Mouse (Mus musculus) adrenal gland (tissue): Measurements from ENCODE around the gene Racgap1.

Experiments used
- intact Hi-C: fragments of 180-260 bp; cut with DNase I; formaldehyde crosslinking; loops from one replicate; pipeline ENCODE4 v1.15.1; 2025

Racgap1 gene

GRCm38 (mm10) chr15:99622063-99622462 lies 29.4 kb downstream of the Racgap1 start:
- intact Hi-C loops, result no loop called here

GRCm38 (mm10) chr15:99619821-99620220 lies 31.6 kb downstream of the Racgap1 start:
- intact Hi-C loops, result no loop called here

GRCm38 (mm10) chr15:99618595-99618994 lies 32.9 kb downstream of the Racgap1 start:
- intact Hi-C loops, result no loop called here

GRCm38 (mm10) chr15:99615246-99615645 lies 36.2 kb downstream of the Racgap1 start:
- intact Hi-C loops, result no loop called here

DNA sequence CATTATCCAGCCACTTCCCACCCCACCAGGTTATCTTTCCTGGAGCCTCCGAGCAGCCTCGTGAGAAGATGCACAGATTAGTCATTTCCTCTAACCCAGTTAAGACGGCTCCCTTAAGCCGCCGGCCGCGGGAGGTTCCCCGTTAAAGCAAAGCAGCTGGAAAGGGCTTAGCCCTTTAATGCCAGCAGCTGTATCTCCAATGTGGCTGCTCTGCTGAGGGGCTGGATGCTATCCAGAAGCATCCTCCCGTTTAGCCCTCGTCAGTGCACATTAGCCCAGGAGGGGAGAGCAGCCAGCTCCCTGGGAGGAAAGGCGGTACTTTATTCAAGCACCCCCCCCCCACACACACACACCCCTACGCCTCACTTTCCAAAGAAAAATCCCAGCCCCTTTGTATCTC lies 36.7 kb downstream of the Racgap1 start:
- intact Hi-C loops, result no loop called here

DNA sequence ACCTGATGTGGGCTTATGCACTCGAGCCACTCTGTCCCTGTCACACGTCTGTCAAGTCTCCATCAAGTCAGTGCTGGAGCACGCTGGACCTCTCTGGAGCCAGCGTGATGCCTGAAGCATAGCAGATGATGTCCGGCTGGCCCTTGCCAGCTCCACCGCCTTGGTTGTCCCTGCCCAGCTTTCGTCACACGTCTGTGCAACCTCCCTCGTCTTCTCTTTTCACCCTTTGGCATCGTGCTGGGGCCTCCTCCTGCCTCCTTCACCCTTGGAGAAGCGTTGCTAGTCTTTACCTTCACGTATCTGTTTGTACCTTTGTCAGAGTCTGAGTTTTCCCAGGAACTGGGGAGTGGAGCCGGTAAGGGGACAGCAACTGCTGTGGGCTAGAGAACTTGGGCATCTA lies 37.2 kb downstream of the Racgap1 start:
- intact Hi-C loops, result no loop called here

- intact Hi-C loops, result no loop called here
Observed at GRCm38 (mm10) chr15:99611563-99611962, 39.9 kb downstream of the Racgap1 start.

- intact Hi-C loops, result loop anchor here (10.0 kb wide), 1 partner anchor 316 kb away; no protein-coding TSS in a partner anchor
Observed at GRCm38 (mm10) chr15:99608382-99609125, 42.9 kb downstream of the Racgap1 start.

DNA sequence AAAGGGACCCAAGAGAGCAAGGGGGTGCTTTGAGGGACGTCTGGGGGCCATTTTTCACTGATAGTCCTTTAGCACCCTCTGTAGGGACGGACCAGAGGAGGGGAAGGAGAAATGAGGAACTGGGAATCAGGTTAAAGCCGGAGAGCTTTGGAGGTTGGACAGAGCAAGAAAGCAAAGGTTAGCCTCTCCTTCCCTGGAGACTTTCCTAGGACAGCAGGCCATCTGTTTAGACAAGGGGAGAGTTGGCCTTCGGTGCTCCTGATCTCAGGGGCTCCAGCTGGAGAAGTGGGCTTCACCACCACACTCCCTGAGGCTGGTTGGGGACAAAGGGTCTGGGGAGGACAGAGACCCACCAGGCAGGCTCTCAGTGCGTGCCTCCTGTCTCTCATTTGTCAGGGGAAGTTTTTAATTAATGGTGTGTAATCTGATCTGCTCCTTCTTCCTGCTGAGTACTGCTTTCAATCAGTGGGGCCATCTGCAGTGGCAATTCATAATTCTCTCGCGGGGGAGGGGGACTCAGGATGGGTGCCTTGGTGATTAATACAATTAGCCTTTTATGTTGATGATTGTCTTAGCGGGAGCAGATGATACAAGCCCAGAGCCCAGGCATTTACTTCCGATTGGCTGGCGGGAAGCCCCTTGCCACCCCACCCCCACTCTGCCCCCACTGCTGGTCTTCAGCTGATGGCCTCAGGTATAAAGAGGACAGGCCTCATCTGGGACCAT lies 43.9 kb downstream of the Racgap1 start:
- intact Hi-C loops, result loop anchor here (10.0 kb wide), 1 partner anchor 317 kb away; no protein-coding TSS in a partner anchor

GRCm38 (mm10) chr15:99606515-99606914 lies 44.9 kb downstream of the Racgap1 start:
- intact Hi-C loops, result loop anchor here (10.0 kb wide), 1 partner anchor 318 kb away; no protein-coding TSS in a partner anchor

DNA sequence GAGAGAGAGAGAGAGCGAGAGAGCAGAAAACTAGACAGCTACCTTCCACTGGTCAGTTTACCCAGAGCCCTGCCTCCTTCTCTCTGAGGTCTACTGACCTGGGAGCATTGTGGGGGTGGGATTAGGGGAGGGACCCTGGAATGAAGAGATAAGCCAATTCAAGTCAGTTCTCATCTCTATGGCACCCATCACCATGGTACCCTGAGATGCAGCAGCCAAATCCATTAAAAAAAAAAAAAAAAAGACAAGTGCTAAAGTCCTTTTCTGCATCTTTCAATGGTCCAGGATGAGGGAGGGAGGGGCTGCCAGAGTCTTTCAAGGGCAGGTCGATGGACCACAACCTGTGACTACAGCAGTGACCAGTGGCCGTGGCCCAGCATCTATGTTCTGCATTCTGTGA lies 45.9 kb downstream of the Racgap1 start:
- intact Hi-C loops, result loop anchor here (10.0 kb wide), 1 partner anchor 319 kb away; no protein-coding TSS in a partner anchor

- intact Hi-C loops, result loop anchor here (10.0 kb wide), 1 partner anchor 322 kb away; no protein-coding TSS in a partner anchor
Observed at GRCm38 (mm10) chr15:99603216-99603615, 48.2 kb downstream of the Racgap1 start.

GRCm38 (mm10) chr15:99602206-99602820 lies 49.1 kb downstream of the Racgap1 start:
- intact Hi-C loops, result loop anchor here (10.0 kb wide), 1 partner anchor 322 kb away; no protein-coding TSS in a partner anchor

DNA sequence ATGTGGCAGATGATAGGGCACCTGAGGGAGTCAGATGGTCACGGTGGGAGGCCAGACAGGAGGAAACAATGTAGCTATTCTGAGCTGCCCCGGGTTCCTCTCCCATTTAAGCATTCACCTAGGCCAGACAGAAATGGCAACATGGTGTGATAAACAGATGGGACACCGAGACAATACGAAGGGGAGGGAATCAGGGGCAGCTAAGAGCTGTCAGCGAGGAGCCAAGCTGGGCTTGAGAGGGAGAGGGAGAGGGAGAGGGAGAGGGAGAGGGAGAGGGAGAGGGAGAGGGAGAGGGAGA lies 49.7 kb downstream of the Racgap1 start:
- intact Hi-C loops, result loop anchor here (10.0 kb wide), 1 partner anchor 323 kb away; no protein-coding TSS in a partner anchor

- intact Hi-C loops, result loop anchor here (10.0 kb wide), 1 partner anchor 324 kb away; no protein-coding TSS in a partner anchor
Observed at GRCm38 (mm10) chr15:99600986-99601822, 50.3 kb downstream of the Racgap1 start, which contains the start of gene Aqp6. TSS of gene Aqp6 (plus strand) at chr15:99601400.

DNA sequence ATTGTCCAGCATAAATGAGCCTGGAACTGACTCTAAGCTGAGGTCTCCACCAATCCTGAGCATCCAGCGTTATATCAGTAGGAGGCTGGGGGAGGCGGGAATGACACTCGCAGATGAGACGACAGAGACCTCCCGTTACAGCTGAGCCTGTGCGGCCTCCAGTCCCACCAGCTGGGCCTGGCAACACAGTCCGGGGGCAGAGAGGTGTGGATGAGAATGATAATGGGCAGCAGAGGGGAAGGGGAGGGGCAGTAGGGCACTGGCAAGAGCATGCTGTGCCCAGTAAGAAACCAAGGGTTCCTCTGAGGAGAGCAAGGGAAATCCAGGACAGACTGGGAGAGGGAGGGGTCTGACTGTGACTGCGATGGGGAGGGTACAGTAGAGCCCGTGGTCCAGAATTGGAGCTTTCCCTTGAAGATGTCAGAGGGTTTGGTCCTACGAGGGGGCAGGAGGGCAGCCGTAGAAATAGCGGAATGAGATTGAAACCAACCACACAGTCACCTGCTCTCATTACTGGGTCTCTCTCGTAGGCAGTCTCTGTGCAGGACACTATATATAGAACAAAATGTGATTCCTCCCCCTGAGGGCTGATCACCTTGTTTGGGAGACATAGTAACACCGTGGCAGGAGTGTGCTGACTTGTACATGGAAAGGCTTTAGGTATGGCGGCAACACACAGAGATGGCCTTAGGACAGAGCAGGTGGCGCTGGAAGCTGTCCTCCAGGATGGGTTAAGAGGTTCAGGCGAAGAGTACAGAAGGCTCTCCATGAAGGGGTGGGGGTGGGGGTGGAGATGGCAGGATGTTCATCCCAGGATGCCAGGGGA lies 52.0 kb downstream of the Racgap1 start:
- intact Hi-C loops, result loop anchor here (5.0 to 10.0 kb wide), 4 partner anchors 102 to 325 kb away; no protein-coding TSS in a partner anchor

DNA sequence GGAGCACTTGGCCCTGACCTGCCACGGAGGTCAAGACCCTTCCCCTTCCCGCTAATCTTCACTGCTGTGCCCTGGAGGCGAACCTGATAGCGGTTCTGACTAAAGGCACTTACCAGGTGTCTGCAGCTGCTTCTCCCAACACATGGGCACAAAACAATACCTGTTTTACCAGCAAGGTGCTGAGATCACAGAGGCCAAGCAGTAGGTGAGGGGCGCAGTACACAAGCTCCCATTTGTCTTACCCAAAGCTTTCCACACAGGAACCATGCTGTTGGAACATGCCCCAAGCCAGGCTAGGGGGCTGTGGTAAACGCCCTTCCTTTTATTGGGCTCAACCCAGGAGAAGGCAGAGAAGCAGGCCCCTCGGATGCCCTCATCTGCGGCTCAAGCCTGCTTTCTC lies 53.9 kb downstream of the Racgap1 start:
- intact Hi-C loops, result loop anchor here (5.0 to 10.0 kb wide), 3 partner anchors 100 to 307 kb away; no protein-coding TSS in a partner anchor

DNA sequence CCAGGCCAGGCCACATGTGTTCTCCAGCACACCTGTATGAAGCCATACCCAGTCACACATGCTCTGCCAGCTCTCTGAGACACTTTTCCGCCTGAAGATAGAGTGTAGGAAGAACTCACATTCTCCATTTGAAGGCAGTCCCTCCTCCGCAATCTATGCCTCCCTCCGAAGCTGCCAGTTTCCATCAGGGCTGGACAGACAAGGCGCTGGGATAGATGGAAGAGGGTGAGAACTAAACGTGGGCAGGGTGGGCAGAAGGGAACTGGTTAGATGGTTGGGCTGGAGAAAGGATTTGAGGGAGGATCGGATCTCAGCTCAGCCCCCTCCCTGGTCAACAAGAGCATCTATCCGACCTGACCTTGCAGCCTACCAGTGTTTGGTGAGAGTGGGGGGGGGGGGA lies 54.6 kb downstream of the Racgap1 start:
- intact Hi-C loops, result loop anchor here (1.0 to 10.0 kb wide), 5 partner anchors 72 to 308 kb away; no protein-coding TSS in a partner anchor

- intact Hi-C loops, result loop anchor here (1.0 to 10.0 kb wide), 5 partner anchors 73 to 309 kb away; no protein-coding TSS in a partner anchor
Observed at GRCm38 (mm10) chr15:99596056-99596687, 55.3 kb downstream of the Racgap1 start.
